Mouse (Mus musculus): ENCODE measurements at regions not wholly inside any gene's neighbourhood (a gene's known extent, or its start where the extent isn't known, plus 50 kb on each side); places are given as distances from the start of the nearest gene placed in this dataset.

DNA sequence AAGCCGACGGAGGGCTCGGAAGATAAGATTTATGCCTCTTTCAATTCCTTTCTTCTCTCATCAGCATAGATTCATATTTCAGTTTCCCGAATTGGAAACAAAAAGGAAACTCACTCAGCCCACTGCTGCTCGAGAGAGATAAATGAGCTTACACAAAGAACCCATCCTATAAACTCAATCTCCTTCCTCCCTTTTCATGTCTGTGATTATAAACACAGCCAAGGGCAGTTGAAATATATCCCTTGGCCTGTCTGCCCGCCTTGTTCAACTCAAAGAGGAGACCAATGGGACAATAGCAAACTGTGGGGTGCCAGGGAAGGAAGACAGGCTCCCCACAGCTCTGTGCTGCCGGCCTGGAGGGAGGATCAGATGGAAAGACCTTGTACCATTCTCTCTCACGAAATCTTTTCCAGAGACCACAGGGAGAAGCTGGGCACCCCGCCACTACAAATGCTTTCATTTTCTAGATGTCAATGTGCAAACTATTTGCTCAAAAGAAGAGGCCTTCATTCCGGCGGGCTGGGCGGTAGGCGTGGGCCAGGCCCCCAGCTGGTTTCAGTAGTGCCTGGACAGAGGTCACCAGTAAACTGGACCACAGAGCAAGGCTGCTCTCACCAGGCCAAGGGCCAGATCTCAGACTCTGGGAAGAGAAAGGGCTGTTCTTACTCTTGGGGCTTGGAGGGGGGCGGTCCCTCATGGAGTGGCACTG is 69.7 kb upstream of the Syt13 start:
- no peak for TF ChIP-seq MAX (IDR thresholded peaks at IDR 0.05)
- TF ChIP-seq MYOD1 (IDR thresholded peaks at IDR 0.05; ENCODE audit: control insufficient read depth, insufficient read length, low read depth) = no peak
- TF ChIP-seq CTCF (IDR thresholded peaks at IDR 0.05; ENCODE audit: control insufficient read depth, insufficient read depth, insufficient read length) = no peak
- no peak for TF ChIP-seq MYOG (IDR thresholded peaks at IDR 0.05; ENCODE audit: control insufficient read depth, extremely low read depth, insufficient read length)
- no peak for TF ChIP-seq USF1 (IDR thresholded peaks at IDR 0.05; ENCODE audit: low read depth)
- TF ChIP-seq CEBPB (IDR thresholded peaks at IDR 0.05; ENCODE audit: low read depth) = no peak
- Histone ChIP-seq H3K79me3 (ENCODE audit: low read depth) (no peaks in the 10 kb centered on the region), H3K36me3 (ENCODE audit: control insufficient read depth, insufficient read depth) (no peaks in the 10 kb centered on the region), H3K79me2 (ENCODE audit: control insufficient read depth, insufficient read depth) (no peaks in the 10 kb centered on the region), H3K27me3 (ENCODE audit: control insufficient read depth, insufficient read depth, insufficient read length) (peaks cover 44% of the 10 kb centered on the region), H3ac (ENCODE audit: control insufficient read depth, insufficient read length, low read depth) (no peak overlapping the region), H3K4me3 (ENCODE audit: insufficient read depth, poor library complexity, severe bottlenecking) (no peak overlapping the region)

DNA sequence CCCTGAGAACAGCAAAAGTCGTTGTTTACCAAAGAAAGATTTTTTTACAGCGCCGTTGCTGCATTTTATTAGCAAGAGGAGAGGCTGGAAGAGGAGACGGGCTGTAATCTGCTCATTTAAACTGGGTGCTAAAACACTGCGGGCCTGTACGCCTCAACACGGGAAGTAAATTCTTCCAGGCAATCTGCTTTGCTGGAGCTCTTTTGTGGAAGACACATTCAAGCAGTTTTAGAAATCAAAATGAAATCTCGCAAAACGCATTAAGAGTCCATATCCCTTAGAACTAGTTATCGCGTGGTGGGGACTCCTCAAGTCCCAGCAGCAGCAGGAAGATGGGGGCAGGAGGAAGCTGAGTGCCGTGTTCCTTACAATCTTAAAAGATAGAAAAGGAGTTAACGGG is 65.9 kb upstream of the Syt13 start:
- H3K4me3 ChIP-seq (ENCODE audit: insufficient read depth, poor library complexity, severe bottlenecking) = no peak overlapping the region
- no peak overlapping the region for H3ac ChIP-seq (ENCODE audit: control insufficient read depth, insufficient read length, low read depth)
- H3K79me3 ChIP-seq (ENCODE audit: low read depth) = no peaks in the 10 kb centered on the region
- no peak for TF ChIP-seq MYOG (IDR thresholded peaks at IDR 0.05; ENCODE audit: control insufficient read depth, extremely low read depth, insufficient read length)
- TF ChIP-seq FOSL1 (IDR thresholded peaks at IDR 0.05; ENCODE audit: insufficient read depth, low read length, poor library complexity, severe bottlenecking) = no peak
- TF ChIP-seq USF1 (IDR thresholded peaks at IDR 0.05; ENCODE audit: low read depth) = no peak
- no peak for TF ChIP-seq CEBPB (IDR thresholded peaks at IDR 0.05; ENCODE audit: low read depth)
- no peak for TF ChIP-seq MAX (IDR thresholded peaks at IDR 0.05)
- no peak for TF ChIP-seq CTCF (IDR thresholded peaks at IDR 0.05; ENCODE audit: control insufficient read depth, insufficient read depth, insufficient read length)
- TF ChIP-seq MYOD1 (IDR thresholded peaks at IDR 0.05; ENCODE audit: control insufficient read depth, insufficient read length, low read depth) = no peak
- no peaks in the 10 kb centered on the region for H3K79me2 ChIP-seq (ENCODE audit: control insufficient read depth, insufficient read depth)
- peaks cover 39% of the 10 kb centered on the region for H3K27me3 ChIP-seq (ENCODE audit: control insufficient read depth, insufficient read depth, insufficient read length)
- no peaks in the 10 kb centered on the region for H3K36me3 ChIP-seq (ENCODE audit: control insufficient read depth, insufficient read depth)

DNA sequence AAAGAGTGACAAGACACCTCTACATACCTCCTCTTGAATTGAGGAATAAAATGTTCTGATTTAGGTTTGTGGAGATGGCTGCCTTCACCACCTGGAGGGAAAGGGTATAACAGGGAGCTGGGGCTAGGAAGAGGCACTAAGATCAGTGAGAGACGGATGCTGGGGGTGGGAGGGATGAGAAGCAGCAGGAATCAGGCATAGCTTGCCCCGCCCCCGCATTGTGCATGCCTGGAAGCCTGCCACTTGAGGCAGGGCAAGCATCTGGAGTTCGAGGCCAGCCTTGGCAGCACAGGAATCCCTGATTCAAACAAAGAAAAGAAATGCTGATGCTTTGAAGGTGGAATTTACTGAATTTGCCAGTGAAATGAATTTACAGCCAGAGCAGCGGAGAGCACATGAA is 63.6 kb upstream of the Syt13 start:
- Histone ChIP-seq H3ac (ENCODE audit: control insufficient read depth, insufficient read length, low read depth) (no peak overlapping the region), H3K79me3 (ENCODE audit: low read depth) (no peaks in the 10 kb centered on the region), H3K36me3 (ENCODE audit: control insufficient read depth, insufficient read depth) (no peaks in the 10 kb centered on the region), H3K4me3 (ENCODE audit: insufficient read depth, poor library complexity, severe bottlenecking) (no peak overlapping the region), H3K79me2 (ENCODE audit: control insufficient read depth, insufficient read depth) (no peaks in the 10 kb centered on the region), H3K27me3 (ENCODE audit: control insufficient read depth, insufficient read depth, insufficient read length) (peaks cover 33% of the 10 kb centered on the region)
- TF ChIP-seq CEBPB (IDR thresholded peaks at IDR 0.05; ENCODE audit: low read depth) = no peak
- TF ChIP-seq FOSL1 (IDR thresholded peaks at IDR 0.05; ENCODE audit: insufficient read depth, low read length, poor library complexity, severe bottlenecking) = no peak
- TF ChIP-seq CTCF (IDR thresholded peaks at IDR 0.05; ENCODE audit: control insufficient read depth, insufficient read depth, insufficient read length) = no peak
- no peak for TF ChIP-seq MYOG (IDR thresholded peaks at IDR 0.05; ENCODE audit: control insufficient read depth, extremely low read depth, insufficient read length)
- TF ChIP-seq MYOD1 (IDR thresholded peaks at IDR 0.05; ENCODE audit: control insufficient read depth, insufficient read length, low read depth) = no peak
- no peak for TF ChIP-seq MAX (IDR thresholded peaks at IDR 0.05)
- no peak for TF ChIP-seq USF1 (IDR thresholded peaks at IDR 0.05; ENCODE audit: low read depth)

DNA sequence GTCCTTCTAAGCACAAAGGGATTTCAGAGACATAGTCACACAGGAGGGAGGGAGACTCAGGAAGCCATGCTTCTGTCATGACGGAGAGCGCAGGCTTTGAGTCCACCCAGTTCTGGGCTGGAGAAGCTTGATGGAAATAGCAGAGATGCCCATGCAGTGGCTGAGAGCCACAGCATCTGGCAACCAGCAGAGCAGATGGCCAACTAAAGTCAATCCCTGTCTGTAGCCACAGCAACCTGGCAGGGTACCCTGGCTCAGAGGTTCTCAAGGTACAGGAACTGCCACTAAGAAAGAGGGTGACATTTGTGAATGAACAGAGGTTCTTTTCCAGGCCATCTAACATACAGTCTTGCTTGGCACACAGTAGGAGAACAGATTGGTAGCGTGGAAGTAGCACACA is 61.7 kb upstream of the Syt13 start:
- H3K79me2 ChIP-seq (ENCODE audit: control insufficient read depth, insufficient read depth) = no peaks in the 10 kb centered on the region
- peaks cover 38% of the 10 kb centered on the region for H3K27me3 ChIP-seq (ENCODE audit: control insufficient read depth, insufficient read depth, insufficient read length)
- TF ChIP-seq USF1 (IDR thresholded peaks at IDR 0.05; ENCODE audit: low read depth) (no peak), MYOD1 (IDR thresholded peaks at IDR 0.05; ENCODE audit: control insufficient read depth, insufficient read length, low read depth) (no peak), MYOG (IDR thresholded peaks at IDR 0.05; ENCODE audit: control insufficient read depth, extremely low read depth, insufficient read length) (no peak), FOSL1 (IDR thresholded peaks at IDR 0.05; ENCODE audit: insufficient read depth, low read length, poor library complexity, severe bottlenecking) (no peak), MAX (IDR thresholded peaks at IDR 0.05) (no peak), CEBPB (IDR thresholded peaks at IDR 0.05; ENCODE audit: low read depth) (no peak), CTCF (IDR thresholded peaks at IDR 0.05; ENCODE audit: control insufficient read depth, insufficient read depth, insufficient read length) (no peak)
- H3ac ChIP-seq (ENCODE audit: control insufficient read depth, insufficient read length, low read depth) = no peak overlapping the region
- no peaks in the 10 kb centered on the region for H3K36me3 ChIP-seq (ENCODE audit: control insufficient read depth, insufficient read depth)
- H3K79me3 ChIP-seq (ENCODE audit: low read depth) = no peaks in the 10 kb centered on the region
- no peak overlapping the region for H3K4me3 ChIP-seq (ENCODE audit: insufficient read depth, poor library complexity, severe bottlenecking)

- H3ac ChIP-seq (ENCODE audit: control insufficient read depth, insufficient read length, low read depth) = no peak overlapping the region
- no peaks in the 10 kb centered on the region for H3K36me3 ChIP-seq (ENCODE audit: control insufficient read depth, insufficient read depth)
- H3K27me3 ChIP-seq (ENCODE audit: control insufficient read depth, insufficient read depth, insufficient read length) = peaks cover 29% of the 10 kb centered on the region
- no peaks in the 10 kb centered on the region for H3K79me3 ChIP-seq (ENCODE audit: low read depth)
- TF ChIP-seq CEBPB (IDR thresholded peaks at IDR 0.05; ENCODE audit: low read depth) = no peak
- TF ChIP-seq FOSL1 (IDR thresholded peaks at IDR 0.05; ENCODE audit: insufficient read depth, low read length, poor library complexity, severe bottlenecking) = no peak
- no peak for TF ChIP-seq MYOG (IDR thresholded peaks at IDR 0.05; ENCODE audit: control insufficient read depth, extremely low read depth, insufficient read length)
- TF ChIP-seq USF1 (IDR thresholded peaks at IDR 0.05; ENCODE audit: low read depth) = no peak
- TF ChIP-seq MYOD1 (IDR thresholded peaks at IDR 0.05; ENCODE audit: control insufficient read depth, insufficient read length, low read depth) = no peak
- TF ChIP-seq MAX (IDR thresholded peaks at IDR 0.05) = no peak
- TF ChIP-seq CTCF (IDR thresholded peaks at IDR 0.05; ENCODE audit: control insufficient read depth, insufficient read depth, insufficient read length) = no peak
- H3K79me2 ChIP-seq (ENCODE audit: control insufficient read depth, insufficient read depth) = no peaks in the 10 kb centered on the region
- no peak overlapping the region for H3K4me3 ChIP-seq (ENCODE audit: insufficient read depth, poor library complexity, severe bottlenecking)
Measured at GRCm38 (mm10) chr2:92854331-92854730, 60.6 kb upstream of the Syt13 start.

Measured in C2C12 (cell line).